Mouse (Mus musculus) erythroblast, embryonic 14.5 days (primary cell): Measurements from ENCODE around the gene Gpr157. TPM values are rescaled to one million over a fixed set of nuclear protein-coding genes. Genes with fewer than 3 reads are reported as not detected.

Experiments used
- H3K27me3 ChIP-seq: 2 replicates; pipeline ENCODE4 v1.6.1; 2012; ENCODE audit warnings: inconsistent platforms; ENCODE audit not compliant: control insufficient read depth
- H3K36me3 ChIP-seq: 2 replicates; pipeline ENCODE4 v1.6.1; 2012; ENCODE audit warnings: mild to moderate bottlenecking, inconsistent platforms; ENCODE audit not compliant: control insufficient read depth
- H3K4me1 ChIP-seq: 2 replicates; pipeline ENCODE4 v1.6.1; 2012; ENCODE audit warnings: inconsistent platforms; ENCODE audit not compliant: control insufficient read depth
- H3K4me3 ChIP-seq: replicated peaks from 2 replicates; pipeline ENCODE3; 2012; ENCODE audit warnings: moderate library complexity, mild to moderate bottlenecking, inconsistent platforms
- H3K9me3 ChIP-seq: 2 replicates; pipeline ENCODE4 v1.6.1; 2012; ENCODE audit warnings: low read length, inconsistent platforms, mixed read lengths; ENCODE audit not compliant: control insufficient read depth
- GATA1 ChIP-seq: IDR thresholded peaks from 2 replicates; pipeline ENCODE4 v1.6.1; 2012; ENCODE audit warnings: low read length, inconsistent platforms, mixed read lengths
- TAL1 ChIP-seq: IDR thresholded peaks from 3 replicates; pipeline ENCODE4 v1.6.1; 2012; ENCODE audit warnings: low read length, inconsistent platforms, mixed read lengths
- polyA plus RNA-seq: library from polyadenylated mRNA; stranded (reverse); fragments of >175 nt; gene quantifications from 2 replicates; pipeline ENCODE4 v1.2.3, GENCODE M21; 2012

Gene Gpr157
- polyA plus RNA-seq, 1 experiment: 0.01 TPM

- no peak for TF ChIP-seq TAL1
- TF ChIP-seq GATA1: no peak
- Histone ChIP-seq H3K4me1 (peaks cover 2% of the 10 kb centered on the region; the same call in 1 of the 2 replicates), H3K9me3 (no peaks in the 10 kb centered on the region), H3K36me3 (no peaks in the 10 kb centered on the region), H3K27me3 (peaks cover 2% of the 10 kb centered on the region), H3K4me3 (no peak within 1 kb of the TSS)
Observed at GRCm38 (mm10) chr4:150119055-150119454, 31.9 kb downstream of the Gpr157 start, which contains the start of gene Slc2a5. Gene Slc2a5, plus strand, starts transcription at chr4:150119283.

- no peak overlapping the region for H3K4me3 ChIP-seq
- H3K4me1 ChIP-seq: peaks cover 2% of the 10 kb centered on the region; the same call in 1 of the 2 replicates
- H3K27me3 ChIP-seq: peaks cover 2% of the 10 kb centered on the region
- no peak for TF ChIP-seq GATA1
- no peak for TF ChIP-seq TAL1
- no peaks in the 10 kb centered on the region for H3K9me3 ChIP-seq
- H3K36me3 ChIP-seq: no peaks in the 10 kb centered on the region
Observed at GRCm38 (mm10) chr4:150119640-150120039, 32.5 kb downstream of the Gpr157 start.

- Histone ChIP-seq H3K4me1 (peaks cover 2% of the 10 kb centered on the region; the same call in 1 of the 2 replicates), H3K9me3 (no peaks in the 10 kb centered on the region), H3K36me3 (no peaks in the 10 kb centered on the region), H3K27me3 (peaks cover 2% of the 10 kb centered on the region), H3K4me3 (no peak overlapping the region)
- TF ChIP-seq TAL1: no peak
- no peak for TF ChIP-seq GATA1
Observed at GRCm38 (mm10) chr4:150120173-150120833, 33.1 kb downstream of the Gpr157 start.

DNA sequence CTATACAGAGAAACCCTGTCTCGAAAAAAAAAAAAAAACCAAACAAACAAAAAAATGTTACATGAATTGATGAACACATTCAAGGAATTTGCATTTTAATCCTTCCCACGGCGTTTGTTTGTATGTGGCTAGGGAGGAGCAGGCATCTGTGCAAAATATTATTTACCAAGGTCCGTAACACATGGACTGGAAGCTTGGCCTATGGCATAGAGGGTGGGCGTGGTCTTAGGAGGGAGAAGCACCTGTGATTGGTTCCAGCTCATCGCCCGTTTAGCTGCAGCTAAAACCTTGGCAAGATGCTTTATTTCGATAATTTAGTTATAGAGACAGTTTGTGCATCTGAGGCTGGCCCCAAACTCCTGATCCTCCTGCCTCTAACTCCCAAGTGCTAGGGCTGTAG, 34.3 kb downstream of the Gpr157 start:
- no peak for TF ChIP-seq GATA1
- no peak for TF ChIP-seq TAL1
- H3K9me3 ChIP-seq: no peaks in the 10 kb centered on the region
- H3K36me3 ChIP-seq: no peaks in the 10 kb centered on the region
- peaks cover 2% of the 10 kb centered on the region for H3K27me3 ChIP-seq
- peaks cover 2% of the 10 kb centered on the region; the same call in 1 of the 2 replicates for H3K4me1 ChIP-seq
- no peak overlapping the region for H3K4me3 ChIP-seq

- peaks cover 2% of the 10 kb centered on the region for H3K27me3 ChIP-seq
- no peak overlapping the region for H3K4me3 ChIP-seq
- TF ChIP-seq TAL1: no peak
- no peak for TF ChIP-seq GATA1
- H3K9me3 ChIP-seq: no peaks in the 10 kb centered on the region
- no peaks in the 10 kb centered on the region for H3K36me3 ChIP-seq
- peaks cover 2% of the 10 kb centered on the region; the same call in 1 of the 2 replicates for H3K4me1 ChIP-seq
Observed at GRCm38 (mm10) chr4:150122476-150122875, 35.3 kb downstream of the Gpr157 start.

DNA sequence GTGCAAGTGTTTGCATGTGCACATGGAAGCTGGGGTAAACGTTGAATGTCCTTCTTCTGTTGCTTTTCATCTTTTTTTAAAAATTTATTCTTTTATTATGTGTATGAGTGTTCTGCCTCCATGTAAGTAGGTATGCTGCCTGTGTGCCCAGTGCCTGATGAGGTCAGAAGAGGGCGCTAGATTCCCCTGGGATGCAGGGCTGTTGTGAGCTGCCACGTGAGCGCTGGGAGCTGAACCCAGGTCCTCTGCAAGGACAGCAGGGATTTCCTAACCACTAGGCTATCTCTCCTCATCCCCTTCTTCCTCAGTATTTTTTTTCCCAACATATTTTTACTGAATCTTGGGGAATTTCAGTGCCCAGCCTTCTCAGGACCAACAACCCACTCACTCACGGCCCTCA, 39.2 kb downstream of the Gpr157 start:
- no peaks in the 10 kb centered on the region for H3K9me3 ChIP-seq
- no peaks in the 10 kb centered on the region for H3K27me3 ChIP-seq
- peaks cover 2% of the 10 kb centered on the region; the same call in 1 of the 2 replicates for H3K4me1 ChIP-seq
- no peak for TF ChIP-seq TAL1
- TF ChIP-seq GATA1: no peak
- no peak overlapping the region for H3K4me3 ChIP-seq
- no peaks in the 10 kb centered on the region for H3K36me3 ChIP-seq

GRCm38 (mm10) chr4:150127894-150128293, 40.7 kb downstream of the Gpr157 start:
- no peak for TF ChIP-seq TAL1
- TF ChIP-seq GATA1: no peak
- peaks cover 6% of the 10 kb centered on the region for H3K4me1 ChIP-seq
- no peaks in the 10 kb centered on the region for H3K36me3 ChIP-seq
- no peak overlapping the region for H3K4me3 ChIP-seq
- H3K9me3 ChIP-seq: no peaks in the 10 kb centered on the region
- 0 out of 2 replicates have a peak, but pooled peaks cover 2% of the 10 kb centered on the region for H3K27me3 ChIP-seq

- no peaks in the 10 kb centered on the region for H3K36me3 ChIP-seq
Observed at GRCm38 (mm10) chr4:150128571-150128970, 41.4 kb downstream of the Gpr157 start.

GRCm38 (mm10) chr4:150130661-150131060, 43.5 kb downstream of the Gpr157 start:
- H3K36me3 ChIP-seq: no peaks in the 10 kb centered on the region
- no peak overlapping the region for H3K4me3 ChIP-seq
- 0 out of 2 replicates have a peak, but pooled peaks cover 2% of the 10 kb centered on the region for H3K27me3 ChIP-seq
- TF ChIP-seq TAL1: no peak
- no peaks in the 10 kb centered on the region for H3K9me3 ChIP-seq
- peaks cover 8% of the 10 kb centered on the region for H3K4me1 ChIP-seq

More at GRCm38 (mm10) chr4:150128571-150128970, 41.4 kb downstream of the Gpr157 start:
- Histone ChIP-seq H3K4me3 (no peak overlapping the region), H3K27me3 (0 out of 2 replicates have a peak, but pooled peaks cover 2% of the 10 kb centered on the region), H3K4me1 (peaks cover 8% of the 10 kb centered on the region), H3K9me3 (no peaks in the 10 kb centered on the region)
- TF ChIP-seq GATA1: no peak
